10 mouse cellular contexts compared by ENCODE assay signal in the genomic region with DNA sequence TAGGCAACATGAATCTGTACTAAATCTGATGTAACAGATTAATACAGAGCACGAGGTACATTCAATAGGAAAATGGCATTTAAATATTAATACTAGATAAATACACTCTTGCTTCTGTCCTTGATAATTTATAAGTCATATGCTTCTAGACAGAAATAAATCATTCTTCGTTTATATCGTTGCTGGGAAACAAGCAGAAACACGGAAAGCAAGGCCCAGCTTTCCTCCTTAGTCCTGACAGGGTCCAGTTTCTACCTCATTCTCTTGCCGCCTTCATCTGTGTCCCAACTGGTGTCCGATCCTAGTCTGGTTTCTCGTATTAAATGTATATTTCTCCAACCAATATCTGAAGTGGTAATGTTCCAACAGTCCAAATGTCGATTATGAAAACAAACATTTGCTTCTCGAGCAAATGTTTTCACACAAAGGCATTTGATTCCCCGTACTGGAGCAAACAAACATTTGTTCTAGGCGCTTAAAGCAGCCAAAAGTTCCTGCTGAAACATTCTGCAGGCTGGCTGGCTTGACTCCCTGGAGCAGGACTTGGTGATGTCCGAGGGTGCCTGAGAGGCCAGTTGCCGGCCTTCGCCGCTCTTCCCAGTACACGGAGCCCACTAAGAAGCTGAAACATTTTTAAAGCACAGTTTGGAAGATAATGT.
DNase-seq lines count a peak whose midpoint lies in the region; ATAC-seq and TF ChIP-seq lines count a peak whose summit lies in the region.
"Had no signal": no experiment of that assay in that cellular context is flagged by ENCODE, and none has a peak within 500 bp of the region (broad histone marks: within the 10 kb centered on the region; RNA-seq: fewer than 3 reads in every experiment).

No protein-coding gene starts in this region.

- intact Hi-C loops in heart, postnatal 36 days (cut with DNase I) = no loop called here

- H3K36me3 ChIP-seq in liver, embryonic 16.5 days (ENCODE audit: control insufficient read depth, insufficient read depth) = no peaks in the 10 kb centered on the region
- no peaks in the 10 kb centered on the region for H3K36me3 ChIP-seq in limb, embryonic 12.5 days
- H3K36me3 ChIP-seq in neural tube, embryonic 15.5 days = no peaks in the 10 kb centered on the region
- H3K36me3 ChIP-seq in thymus, adult 2 months (ENCODE audit: control insufficient read depth, insufficient read depth, low read length) = no peaks in the 10 kb centered on the region
- H3K36me3 ChIP-seq: embryonic facial prominence, embryonic 13.5 days had no signal

- no peak overlapping the region for H3K4me3 ChIP-seq in liver, embryonic 16.5 days (ENCODE audit: low read depth, low read length)
- H3K4me3 ChIP-seq in limb, embryonic 12.5 days (replicated peaks) = no peak overlapping the region
- H3K4me3 ChIP-seq in neural tube, embryonic 15.5 days (replicated peaks) = no peak overlapping the region
- H3K4me3 ChIP-seq in thymus, adult 2 months (ENCODE audit: control insufficient read depth, insufficient read depth, low read length) = no peak overlapping the region
- H3K4me3 ChIP-seq: embryonic facial prominence, embryonic 13.5 days had no signal

- no peaks in the 10 kb centered on the region for H3K9me3 ChIP-seq in liver, embryonic 16.5 days (replicated peaks; ENCODE audit: control insufficient read depth, low read length)
- H3K9me3 ChIP-seq in limb, embryonic 12.5 days = no peaks in the 10 kb centered on the region
- no peaks in the 10 kb centered on the region for H3K9me3 ChIP-seq in neural tube, embryonic 15.5 days (replicated peaks)
- H3K9me3 ChIP-seq: embryonic facial prominence, embryonic 13.5 days had no signal

- H3K27me3 ChIP-seq in liver, embryonic 16.5 days (ENCODE audit: control insufficient read depth, insufficient read depth, low read depth, low read length) = no peaks in the 10 kb centered on the region
- no peaks in the 10 kb centered on the region for H3K27me3 ChIP-seq in limb, embryonic 12.5 days
- no peaks in the 10 kb centered on the region for H3K27me3 ChIP-seq in neural tube, embryonic 15.5 days (replicated peaks)
- H3K27me3 ChIP-seq in thymus, adult 2 months (ENCODE audit: control insufficient read depth, insufficient read depth, low read length) = no peaks in the 10 kb centered on the region
- H3K27me3 ChIP-seq: embryonic facial prominence, embryonic 13.5 days; Patski had no signal

- TF ChIP-seq CTCF in thymus, adult 2 months (IDR thresholded peaks at IDR 0.05; ENCODE audit: borderline replicate concordance, control insufficient read depth, extremely low read depth, insufficient read depth, low read length, poor library complexity) = no peak

- WGBS in liver, embryonic 16.5 days (ENCODE audit: insufficient replicate concordance) = 62% methylated on average over 16 of the region's 16 CpGs
- 66% methylated on average over 16 of the region's 16 CpGs for WGBS in limb, embryonic 12.5 days
- WGBS in neural tube, embryonic 15.5 days = 40% methylated on average over 16 of the region's 16 CpGs
- WGBS in thymus, adult 2 months = 95% methylated on average over 16 of the region's 16 CpGs

- TF ChIP-seq POLR2A in thymus, adult 2 months (IDR thresholded peaks at IDR 0.05; ENCODE audit: control insufficient read depth, extremely low read depth, insufficient read depth, low read length, poor library complexity) = no peak

- no peak for DNase-seq in liver
- DNase-seq in heart, postnatal 36 days = peak; percentile 28 to 50
- DNase-seq in layer of hippocampus, postnatal 10 days (ENCODE audit: low spot score in 2 of 2) = no peak
- no peak for DNase-seq in thymus, adult 2 months
- DNase-seq in frontal cortex, postnatal 10 days (ENCODE audit: low spot score in 2 of 2) = no peak

- no peak overlapping the region for H3K4me2 ChIP-seq in liver, embryonic 16.5 days (ENCODE audit: low read depth, low read length)
- H3K4me2 ChIP-seq in limb, embryonic 12.5 days = no peak overlapping the region
- H3K4me2 ChIP-seq in neural tube, embryonic 15.5 days = no peak overlapping the region; the same call in 1 of the 2 replicates
- H3K4me2 ChIP-seq: embryonic facial prominence, embryonic 13.5 days had no signal

- ATAC-seq in liver, embryonic 16.5 days (ENCODE audit: low read depth) = no peak
- ATAC-seq in limb, embryonic 12.5 days (ENCODE audit: insufficient number of reproducible peaks, insufficient read depth, low FRiP score, low TSS enrichment, low read depth) = no peak
- no peak for ATAC-seq in neural tube, embryonic 15.5 days (ENCODE audit: low FRiP score)
- ATAC-seq: Patski had no signal

- H3K27ac ChIP-seq in liver, embryonic 16.5 days (ENCODE audit: low read length) = 0 out of 2 replicates have a peak overlapping the region, but pooled peaks have one; percentile 30
- peak overlapping the region; percentile 24; the same call in 1 of the 2 replicates for H3K27ac ChIP-seq in limb, embryonic 12.5 days
- H3K27ac ChIP-seq in neural tube, embryonic 15.5 days (replicated peaks) = peak overlapping the region; percentile 42; the same call in 1 of the 2 replicates
- H3K27ac ChIP-seq in thymus, adult 2 months (ENCODE audit: control insufficient read depth, insufficient read depth, low read length) = no peak overlapping the region
- H3K27ac ChIP-seq: embryonic facial prominence, embryonic 13.5 days had no signal

- H3K9ac ChIP-seq in liver, embryonic 16.5 days (ENCODE audit: low read depth, low read length) = no peak overlapping the region
- no peak overlapping the region for H3K9ac ChIP-seq in limb, embryonic 12.5 days (replicated peaks)
- no peak overlapping the region for H3K9ac ChIP-seq in neural tube, embryonic 15.5 days (replicated peaks)
- H3K9ac ChIP-seq: embryonic facial prominence, embryonic 13.5 days had no signal

- no peaks in the 10 kb centered on the region; the same call in none of the 2 replicates for H3K4me1 ChIP-seq in liver, embryonic 16.5 days (ENCODE audit: control insufficient read depth, low read depth, low read length)
- peaks cover 5% of the 10 kb centered on the region; the same call in 1 of the 2 replicates for H3K4me1 ChIP-seq in limb, embryonic 12.5 days (replicated peaks)
- peaks cover 21% of the 10 kb centered on the region for H3K4me1 ChIP-seq in neural tube, embryonic 15.5 days
- H3K4me1 ChIP-seq in thymus, adult 2 months (replicated peaks; ENCODE audit: control insufficient read depth, insufficient read depth, low read length) = no peaks in the 10 kb centered on the region

Comparison
In these comparisons a context has a peak if more than half of its experiments do, and no peak if none do; other contexts are left out.
1. DNase-seq: peak in heart, postnatal 36 days (2 of 2); none in liver (single experiment), layer of hippocampus, postnatal 10 days (0 of 2), thymus, adult 2 months (single experiment) and frontal cortex, postnatal 10 days (0 of 2).